In genomic region chr5:131710735-131711473, GRCm38 (mm10) we compare ENCODE assay signal across 15 mouse cellular contexts.
DNase-seq lines count a peak whose midpoint lies in the region; ATAC-seq lines count a peak whose summit lies in the region.
"Had no signal": no experiment of that assay in that cellular context is flagged by ENCODE, and none has a peak within 500 bp of the region (broad histone marks: within the 10 kb centered on the region; RNA-seq: fewer than 3 reads in every experiment).

No protein-coding gene starts in this region.

- no peak overlapping the region for H3K9ac ChIP-seq in forebrain, embryonic 15.5 days (replicated peaks)
- H3K9ac ChIP-seq in forebrain, embryonic 13.5 days = no peak overlapping the region
- H3K9ac ChIP-seq in lung, embryonic 15.5 days = no peak overlapping the region
- H3K9ac ChIP-seq in limb, embryonic 13.5 days = no peak overlapping the region
- H3K9ac ChIP-seq: heart, embryonic 13.5 days; liver, embryonic 15.5 days; midbrain, embryonic 12.5 days had no signal

- H3K4me1 ChIP-seq in forebrain, embryonic 15.5 days = peaks cover 19% of the 10 kb centered on the region
- H3K4me1 ChIP-seq in forebrain, embryonic 13.5 days = peaks cover 17% of the 10 kb centered on the region
- peaks cover 23% of the 10 kb centered on the region for H3K4me1 ChIP-seq in lung, embryonic 15.5 days
- H3K4me1 ChIP-seq in limb, embryonic 13.5 days = peaks cover 32% of the 10 kb centered on the region
- H3K4me1 ChIP-seq: liver, embryonic 15.5 days had no signal

- H3K4me3 ChIP-seq in forebrain, embryonic 15.5 days = no peak overlapping the region
- no peak overlapping the region for H3K4me3 ChIP-seq in forebrain, embryonic 13.5 days
- no peak overlapping the region for H3K4me3 ChIP-seq in lung, embryonic 15.5 days
- H3K4me3 ChIP-seq in limb, embryonic 13.5 days = no peak overlapping the region
- H3K4me3 ChIP-seq: heart, embryonic 13.5 days; left cerebral cortex, adult 2 months; liver, embryonic 15.5 days; midbrain, embryonic 12.5 days had no signal

- ATAC-seq in forebrain, embryonic 15.5 days (replicated peaks) = no peak
- no peak for ATAC-seq in forebrain, embryonic 13.5 days
- ATAC-seq in lung, embryonic 15.5 days (ENCODE audit: borderline replicate concordance, extremely low read depth, low FRiP score, low TSS enrichment) = peak; percentile 72; the same call in 1 of the 2 replicates
- ATAC-seq in limb, embryonic 13.5 days (ENCODE audit: low FRiP score, low read depth) = peak; percentile 82
- ATAC-seq: forebrain, embryonic 14.5 days; hindbrain, postnatal 0 days had no signal

- H3K9me3 ChIP-seq in forebrain, embryonic 15.5 days = no peaks in the 10 kb centered on the region
- H3K9me3 ChIP-seq in forebrain, embryonic 13.5 days (replicated peaks) = peaks cover 5% of the 10 kb centered on the region
- no peaks in the 10 kb centered on the region for H3K9me3 ChIP-seq in lung, embryonic 15.5 days
- peaks cover 6% of the 10 kb centered on the region; the same call in 1 of the 2 replicates for H3K9me3 ChIP-seq in limb, embryonic 13.5 days
- H3K9me3 ChIP-seq: liver, embryonic 15.5 days had no signal

- H3K27me3 ChIP-seq in forebrain, embryonic 15.5 days = no peaks in the 10 kb centered on the region
- no peaks in the 10 kb centered on the region for H3K27me3 ChIP-seq in forebrain, embryonic 13.5 days
- no peaks in the 10 kb centered on the region for H3K27me3 ChIP-seq in lung, embryonic 15.5 days
- H3K27me3 ChIP-seq in limb, embryonic 13.5 days = 0 out of 2 replicates have a peak, but pooled peaks cover 2% of the 10 kb centered on the region
- H3K27me3 ChIP-seq: heart, embryonic 13.5 days; liver, embryonic 15.5 days had no signal

- 0 out of 2 replicates have a peak, but pooled peaks cover 3% of the 10 kb centered on the region for H3K36me3 ChIP-seq in forebrain, embryonic 15.5 days
- H3K36me3 ChIP-seq in forebrain, embryonic 13.5 days (ENCODE audit: poor library complexity, severe bottlenecking) = 0 out of 2 replicates have a peak, but pooled peaks cover 10% of the 10 kb centered on the region
- no peaks in the 10 kb centered on the region for H3K36me3 ChIP-seq in lung, embryonic 15.5 days
- peaks cover 8% of the 10 kb centered on the region for H3K36me3 ChIP-seq in limb, embryonic 13.5 days
- H3K36me3 ChIP-seq: liver, embryonic 15.5 days had no signal

- H3K27ac ChIP-seq in forebrain, embryonic 15.5 days (replicated peaks) = 0 out of 2 replicates have a peak overlapping the region, but pooled peaks have one; percentile 9
- H3K27ac ChIP-seq in forebrain, embryonic 13.5 days = no peak overlapping the region
- peak overlapping the region; percentile 47; the same call in 1 of the 2 replicates for H3K27ac ChIP-seq in lung, embryonic 15.5 days
- H3K27ac ChIP-seq in limb, embryonic 13.5 days = peak overlapping the region; percentile 79
- H3K27ac ChIP-seq: heart, embryonic 13.5 days; hindbrain, postnatal 0 days; left cerebral cortex, adult 2 months; liver, embryonic 15.5 days; midbrain, embryonic 12.5 days had no signal

- H3K4me2 ChIP-seq in forebrain, embryonic 15.5 days (replicated peaks) = no peak overlapping the region
- no peak overlapping the region for H3K4me2 ChIP-seq in forebrain, embryonic 13.5 days
- peak overlapping the region; percentile 16; the same call in 1 of the 2 replicates for H3K4me2 ChIP-seq in lung, embryonic 15.5 days
- H3K4me2 ChIP-seq in limb, embryonic 13.5 days (replicated peaks) = no peak overlapping the region; the same call in 1 of the 2 replicates
- H3K4me2 ChIP-seq: heart, embryonic 13.5 days; liver, embryonic 15.5 days; midbrain, embryonic 12.5 days had no signal

- WGBS in forebrain, embryonic 15.5 days = 69% methylated on average over 8 of the region's 8 CpGs
- WGBS in forebrain, embryonic 13.5 days = 71% methylated on average over 8 of the region's 8 CpGs
- 28% methylated on average over 8 of the region's 8 CpGs for WGBS in lung, embryonic 15.5 days
- WGBS in limb, embryonic 13.5 days = 21% methylated on average over 8 of the region's 8 CpGs

- no peak for DNase-seq in lung, adult 18-20 months
- DNase-seq in retina, postnatal 1 day = no peak
- DNase-seq in cerebellum, postnatal 36 days = no peak
- no peak for DNase-seq in ovary, adult 18-20 months (ENCODE audit: low spot score)
- DNase-seq: cerebellum, adult 11-12 months had no signal

Comparison
In these comparisons a context has a peak if more than half of its experiments do, and no peak if none do; other contexts are left out.
1. ATAC-seq: peak in lung, embryonic 15.5 days (single experiment) and limb, embryonic 13.5 days (single experiment); none in forebrain, embryonic 15.5 days (single experiment) and forebrain, embryonic 13.5 days (single experiment).